Mouse (Mus musculus) heart, embryonic 11.5 days (tissue): ENCODE data around the gene Egr2. TPM values are rescaled to one million over a fixed set of nuclear protein-coding genes. Genes with fewer than 3 reads are reported as not detected.

Experiments used
- ATAC-seq: fragments of 200-750 bp; cut with Nextera tagmentation; replicated peaks from 2 replicates; pipeline ENCODE4 v1.8.0; 2017; ENCODE audit warnings: moderate library complexity; ENCODE audit not compliant: insufficient number of reproducible peaks, low FRiP score, low TSS enrichment
- H3K27ac ChIP-seq: fragments of 300-500 bp; sonication (generic); 2 replicates; pipeline ENCODE4 v1.5.1; 2014; ENCODE audit warnings: mild to moderate bottlenecking, low read depth, low read length
- H3K27me3 ChIP-seq: fragments of 300-500 bp; sonication (generic); 2 replicates; pipeline ENCODE4 v1.6.1; 2014; ENCODE audit warnings: mild to moderate bottlenecking, low read length, mixed read lengths; ENCODE audit not compliant: control insufficient read depth, insufficient read depth
- H3K36me3 ChIP-seq: fragments of 300-500 bp; sonication (generic); 2 replicates; pipeline ENCODE4 v1.6.1; 2014; ENCODE audit warnings: mild to moderate bottlenecking, low read length, moderate library complexity, mixed read lengths; ENCODE audit not compliant: control insufficient read depth, insufficient read depth
- H3K4me1 ChIP-seq: fragments of 300-500 bp; sonication (generic); 2 replicates; pipeline ENCODE4 v1.6.1; 2014; ENCODE audit warnings: low read length; ENCODE audit not compliant: control insufficient read depth, insufficient read depth
- H3K4me2 ChIP-seq: fragments of 300-500 bp; sonication (generic); 2 replicates; pipeline ENCODE4 v1.6.1; 2014; ENCODE audit warnings: mild to moderate bottlenecking, moderate library complexity
- H3K4me3 ChIP-seq: fragments of 300-500 bp; sonication (generic); 2 replicates; pipeline ENCODE4 v1.5.1; 2014; ENCODE audit warnings: low read depth, low read length
- H3K9ac ChIP-seq: fragments of 300-500 bp; sonication (generic); 2 replicates; pipeline ENCODE4 v1.6.1; 2014; ENCODE audit warnings: mild to moderate bottlenecking, low read depth, low read length, moderate library complexity
- H3K9me3 ChIP-seq: fragments of 300-500 bp; sonication (generic); replicated peaks from 2 replicates; pipeline ENCODE4 v1.6.1; 2016; ENCODE audit warnings: low read length; ENCODE audit not compliant: control insufficient read depth
- WGBS: fragments of 180-500 bp; shearing (Covaris S2); extraction: QIAGEN DNeasy Blood & Tissue Kit; methylation state at CpG from one replicate; pipeline ENCODE4 v1.1.7; 2014; ENCODE audit not compliant: insufficient replicate concordance; 5-methylcytosine and 5-hydroxymethylcytosine counted together
- polyA plus RNA-seq: library from polyadenylated mRNA; unstranded; fragments of >200 nt; fragmentation: Nextera tagmentation; extraction: Ambion mirVana; gene quantifications from 2 replicates; pipeline ENCODE4 v1.2.1, GENCODE M21; 2014

Egr2 gene
- polyA plus RNA-seq, 1 experiment from 2014 or later, result 0.11 TPM

GRCm38 (mm10) chr10:67529769-67530168, 5.5 kb upstream of the Egr2 start:
- no peaks in the 10 kb centered on the region for H3K36me3 ChIP-seq
- no peaks in the 10 kb centered on the region for H3K4me1 ChIP-seq
- H3K9ac ChIP-seq, result no peak overlapping the region
- H3K4me2 ChIP-seq, result no peak overlapping the region
- 78% methylated on average over 4 of the region's 4 CpGs for WGBS
- H3K27ac ChIP-seq, result no peak overlapping the region
- peaks cover 29% of the 10 kb centered on the region for H3K27me3 ChIP-seq
- no peak for ATAC-seq
- H3K9me3 ChIP-seq, result no peaks in the 10 kb centered on the region
- H3K4me3 ChIP-seq, result no peak overlapping the region

- under 1% methylated on average over 35 of the region's 35 CpGs for WGBS
- H3K9ac ChIP-seq, result peak overlapping the region; percentile 61
Observed at GRCm38 (mm10) chr10:67535972-67536371, 697 bp downstream of the Egr2 start.

GRCm38 (mm10) chr10:67536621-67537141, 1.4 kb downstream of the Egr2 start:
- WGBS, result 0% methylated on average over 30 of the region's 32 CpGs
- Histone ChIP-seq H3K4me3 (peak overlapping the region; percentile 71), H3K9ac (peak overlapping the region; percentile 61)

More at GRCm38 (mm10) chr10:67535972-67536371, 697 bp downstream of the Egr2 start:
- Histone ChIP-seq H3K4me3 (peak overlapping the region; percentile 71), H3K27ac (no peak overlapping the region), H3K9me3 (no peaks in the 10 kb centered on the region), H3K36me3 (no peaks in the 10 kb centered on the region), H3K4me1 (peaks cover 25% of the 10 kb centered on the region), H3K4me2 (peak overlapping the region; percentile 98), H3K27me3 (peaks cover 72% of the 10 kb centered on the region)
- peak; percentile 47 for ATAC-seq

DNA sequence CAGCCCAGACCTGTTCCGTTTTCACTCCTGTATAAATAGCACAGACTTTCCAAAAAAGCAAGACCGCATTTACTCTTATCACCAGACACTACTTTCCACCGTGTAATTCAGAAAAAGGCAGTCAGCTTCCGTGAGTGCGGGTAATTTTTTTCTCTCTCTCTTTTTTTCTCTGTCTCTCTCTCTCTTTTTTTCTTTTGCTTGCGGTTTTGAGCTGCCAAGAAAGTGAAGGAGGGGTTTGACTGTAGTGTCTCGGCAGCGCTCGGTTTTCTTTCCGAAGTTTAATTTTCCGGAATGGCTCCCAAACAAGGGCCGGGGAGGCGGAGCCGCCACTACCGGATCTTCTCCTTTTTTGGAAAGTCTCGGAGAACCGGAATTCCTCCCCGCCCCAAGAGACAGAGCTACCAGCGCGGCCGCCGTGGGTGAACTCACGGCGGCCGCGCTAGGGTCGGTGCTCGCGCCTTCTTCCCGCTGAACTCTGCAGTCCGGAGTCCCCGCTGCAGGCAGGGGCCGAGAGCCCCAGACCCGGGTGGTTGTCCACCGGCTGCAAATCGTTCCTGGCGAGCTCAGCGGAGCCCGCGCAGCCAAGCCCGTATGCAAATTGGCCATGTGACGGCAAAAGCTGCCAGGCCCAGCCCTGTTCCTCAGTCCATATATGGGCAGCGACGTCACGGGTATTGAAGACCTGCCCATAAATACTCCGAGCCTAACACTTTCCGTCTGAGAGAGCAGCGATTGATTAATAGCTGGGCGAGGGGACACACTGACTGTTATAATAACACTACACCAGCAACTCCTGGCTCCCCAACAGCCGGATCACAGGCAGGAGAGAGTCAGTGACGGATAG, 2.1 kb downstream of the Egr2 start:
- Histone ChIP-seq H3K4me2 (peak overlapping the region; percentile 98), H3K36me3 (no peaks in the 10 kb centered on the region), H3K9ac (peak overlapping the region; percentile 71; the same call in 1 of the 2 replicates), H3K27me3 (peaks cover 72% of the 10 kb centered on the region), H3K4me1 (peaks cover 25% of the 10 kb centered on the region), H3K27ac (peak overlapping the region; percentile 57; the same call in 1 of the 2 replicates), H3K9me3 (no peaks in the 10 kb centered on the region), H3K4me3 (peak overlapping the region; percentile 71)
- ATAC-seq, result peak; percentile 82
- WGBS, result under 1% methylated on average over 51 of the region's 51 CpGs

More at GRCm38 (mm10) chr10:67536621-67537141, 1.4 kb downstream of the Egr2 start:
- peak overlapping the region; percentile 98 for H3K4me2 ChIP-seq
- H3K9me3 ChIP-seq, result no peaks in the 10 kb centered on the region
- no peak overlapping the region; the same call in 1 of the 2 replicates for H3K27ac ChIP-seq
- no peak; the same call in 1 of the 2 replicates for ATAC-seq
- no peaks in the 10 kb centered on the region for H3K36me3 ChIP-seq
- peaks cover 25% of the 10 kb centered on the region for H3K4me1 ChIP-seq
- H3K27me3 ChIP-seq, result peaks cover 74% of the 10 kb centered on the region

GRCm38 (mm10) chr10:67538106-67538505, 2.8 kb downstream of the Egr2 start:
- peak overlapping the region; percentile 71 for H3K4me3 ChIP-seq

GRCm38 (mm10) chr10:67538585-67539400, 3.5 kb downstream of the Egr2 start:
- H3K4me1 ChIP-seq, result peaks cover 25% of the 10 kb centered on the region
- H3K4me3 ChIP-seq, result peak overlapping the region; percentile 71
- H3K36me3 ChIP-seq, result no peaks in the 10 kb centered on the region
- H3K27ac ChIP-seq, result no peak overlapping the region
- H3K4me2 ChIP-seq, result peak overlapping the region; percentile 98
- no peaks in the 10 kb centered on the region for H3K9me3 ChIP-seq
- 1% methylated on average over 50 of the region's 50 CpGs for WGBS
- ATAC-seq, result no peak
- no peak overlapping the region for H3K9ac ChIP-seq
- H3K27me3 ChIP-seq, result peaks cover 58% of the 10 kb centered on the region

More at GRCm38 (mm10) chr10:67538106-67538505, 2.8 kb downstream of the Egr2 start:
- ATAC-seq, result no peak
- H3K4me1 ChIP-seq, result peaks cover 25% of the 10 kb centered on the region
- H3K4me2 ChIP-seq, result peak overlapping the region; percentile 98
- no peaks in the 10 kb centered on the region for H3K9me3 ChIP-seq
- 2% methylated on average over 19 of the region's 19 CpGs for WGBS
- no peak overlapping the region for H3K27ac ChIP-seq
- no peaks in the 10 kb centered on the region for H3K36me3 ChIP-seq
- peaks cover 65% of the 10 kb centered on the region for H3K27me3 ChIP-seq
- H3K9ac ChIP-seq, result no peak overlapping the region

DNA sequence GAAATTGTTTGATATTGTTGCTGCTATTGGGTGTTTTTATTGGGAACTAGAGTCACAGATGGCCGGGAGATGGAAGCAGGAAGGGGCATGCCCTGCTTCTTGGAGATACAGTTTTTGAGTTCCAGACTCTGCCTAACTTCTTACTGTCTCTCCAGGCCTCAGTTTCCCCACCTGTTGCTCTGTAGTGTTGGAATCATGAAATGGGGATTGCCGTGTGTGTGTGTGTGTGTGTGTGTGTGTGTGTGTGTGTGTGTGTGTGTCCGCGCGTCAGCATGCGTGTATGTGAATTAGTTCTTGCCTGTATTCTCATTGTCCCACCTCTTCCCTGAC, 4.1 kb downstream of the Egr2 start:
- Histone ChIP-seq H3K27me3 (peaks cover 53% of the 10 kb centered on the region), H3K4me3 (no peak overlapping the region; the same call in 1 of the 2 replicates), H3K36me3 (no peaks in the 10 kb centered on the region), H3K27ac (no peak overlapping the region), H3K4me2 (peak overlapping the region; percentile 98; the same call in 1 of the 2 replicates), H3K4me1 (peaks cover 25% of the 10 kb centered on the region), H3K9ac (no peak overlapping the region), H3K9me3 (no peaks in the 10 kb centered on the region)
- no peak for ATAC-seq
- WGBS, result 38% methylated on average over 6 of the region's 6 CpGs

DNA sequence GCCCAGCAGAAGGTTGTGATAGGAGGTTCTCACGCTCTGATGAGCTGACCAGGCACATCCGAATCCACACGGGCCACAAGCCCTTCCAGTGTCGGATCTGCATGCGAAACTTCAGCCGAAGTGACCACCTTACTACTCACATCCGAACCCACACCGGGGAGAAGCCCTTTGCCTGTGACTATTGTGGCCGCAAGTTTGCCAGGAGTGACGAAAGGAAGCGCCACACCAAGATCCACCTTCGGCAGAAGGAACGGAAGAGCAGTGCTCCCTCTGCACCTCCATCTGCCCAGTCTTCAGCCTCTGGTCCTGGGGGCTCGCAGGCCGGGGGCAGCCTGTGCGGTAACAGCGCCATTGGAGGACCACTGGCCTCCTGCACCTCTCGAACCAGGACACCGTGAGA, 5.3 kb downstream of the Egr2 start:
- Histone ChIP-seq H3K27me3 (peaks cover 40% of the 10 kb centered on the region), H3K27ac (no peak overlapping the region), H3K4me2 (peak overlapping the region; percentile 43), H3K9me3 (no peaks in the 10 kb centered on the region), H3K4me1 (peaks cover 21% of the 10 kb centered on the region), H3K4me3 (peak overlapping the region; percentile 31), H3K36me3 (no peaks in the 10 kb centered on the region), H3K9ac (peak overlapping the region; percentile 49; the same call in 1 of the 2 replicates)
- 13% methylated on average over 19 of the region's 19 CpGs for WGBS
- ATAC-seq, result no peak
